Mouse (Mus musculus): ENCODE measurements around the gene Oxgr1. TPM values are rescaled to one million over a fixed set of nuclear protein-coding genes. Genes with fewer than 3 reads are reported as not detected.

Oxgr1 gene
- total RNA-seq (2021) (not detected), polyA plus RNA-seq (2012; rRNA removed) (not detected in 2 replicates)
- long read RNA-seq: 0 reads

- DNase-seq: no peak
- Histone ChIP-seq H3K27ac (no peak within 1 kb of the TSS), H3K36me3 (ENCODE audit: control insufficient read depth, insufficient read depth, low read length) (no peaks in the 10 kb centered on the region), H3K9ac (ENCODE audit: low read depth, low read length) (no peak within 1 kb of the TSS), H3K4me3 (no peak within 1 kb of the TSS), H3K79me2 (replicated peaks; ENCODE audit: control insufficient read depth, insufficient read depth, low read length) (no peaks in the 10 kb centered on the region), H3K4me1 (ENCODE audit: control insufficient read depth, insufficient read depth, low read length) (no peaks in the 10 kb centered on the region), H3K27me3 (ENCODE audit: control insufficient read depth, insufficient read depth, low read length) (no peaks in the 10 kb centered on the region)
- intact Hi-C loops (cut with DNase I): no loop called here
- TF ChIP-seq EP300 (IDR thresholded peaks at IDR 0.05; ENCODE audit: insufficient read depth, low read depth, low read length): no peak
- no peak for TF ChIP-seq POLR2A (IDR thresholded peaks at IDR 0.05; ENCODE audit: insufficient read depth, low read depth, low read length)
- no peak for TF ChIP-seq CTCF (IDR thresholded peaks at IDR 0.05)
- 92% methylated on average over 17 of the region's 17 CpGs for WGBS
Measured at GRCm38 (mm10) chr14:120042187-120042820, at the start of gene Oxgr1. Gene Oxgr1, minus strand, starts transcription at chr14:120042435.

GRCm38 (mm10) chr14:120090401-120090800, 48.2 kb upstream of the Oxgr1 start:
- H3K79me2 ChIP-seq (replicated peaks; ENCODE audit: control insufficient read depth, insufficient read depth, low read length): no peaks in the 10 kb centered on the region
- H3K27ac ChIP-seq: no peak overlapping the region
- WGBS: 49% methylated on average over 1 of the region's 1 CpGs
- no peak overlapping the region for H3K4me3 ChIP-seq
- no peaks in the 10 kb centered on the region for H3K36me3 ChIP-seq (ENCODE audit: control insufficient read depth, insufficient read depth, low read length)
- no peak for DNase-seq
- H3K9ac ChIP-seq (ENCODE audit: low read depth, low read length): no peak overlapping the region
- TF ChIP-seq CTCF (IDR thresholded peaks at IDR 0.05): no peak
- no peak for TF ChIP-seq EP300 (IDR thresholded peaks at IDR 0.05; ENCODE audit: insufficient read depth, low read depth, low read length)
- no peak for TF ChIP-seq POLR2A (IDR thresholded peaks at IDR 0.05; ENCODE audit: insufficient read depth, low read depth, low read length)
- H3K4me1 ChIP-seq (ENCODE audit: control insufficient read depth, insufficient read depth, low read length): no peaks in the 10 kb centered on the region
- intact Hi-C loops (cut with DNase I): no loop called here
- no peaks in the 10 kb centered on the region for H3K27me3 ChIP-seq (ENCODE audit: control insufficient read depth, insufficient read depth, low read length)

GRCm38 (mm10) chr14:120089649-120090360, 47.6 kb upstream of the Oxgr1 start:
- 69% methylated on average over 14 of the region's 14 CpGs for WGBS
- H3K9ac ChIP-seq (ENCODE audit: low read depth, low read length): no peak overlapping the region
- H3K36me3 ChIP-seq (ENCODE audit: control insufficient read depth, insufficient read depth, low read length): no peaks in the 10 kb centered on the region
- H3K4me1 ChIP-seq (ENCODE audit: control insufficient read depth, insufficient read depth, low read length): no peaks in the 10 kb centered on the region
- intact Hi-C loops (cut with DNase I): no loop called here
- H3K4me3 ChIP-seq: no peak overlapping the region
- H3K79me2 ChIP-seq (replicated peaks; ENCODE audit: control insufficient read depth, insufficient read depth, low read length): no peaks in the 10 kb centered on the region
- no peaks in the 10 kb centered on the region for H3K27me3 ChIP-seq (ENCODE audit: control insufficient read depth, insufficient read depth, low read length)
- no peak overlapping the region for H3K27ac ChIP-seq
- TF ChIP-seq CTCF (IDR thresholded peaks at IDR 0.05): no peak
- no peak for TF ChIP-seq EP300 (IDR thresholded peaks at IDR 0.05; ENCODE audit: insufficient read depth, low read depth, low read length)
- TF ChIP-seq POLR2A (IDR thresholded peaks at IDR 0.05; ENCODE audit: insufficient read depth, low read depth, low read length): no peak
- DNase-seq: no peak

GRCm38 (mm10) chr14:120089006-120089648, 46.9 kb upstream of the Oxgr1 start:
- intact Hi-C loops (cut with DNase I): no loop called here

GRCm38 (mm10) chr14:120084084-120084667, 41.9 kb upstream of the Oxgr1 start:
- TF ChIP-seq POLR2A (IDR thresholded peaks at IDR 0.05; ENCODE audit: insufficient read depth, low read depth, low read length): no peak
- TF ChIP-seq CTCF (IDR thresholded peaks at IDR 0.05): no peak
- no peak for TF ChIP-seq EP300 (IDR thresholded peaks at IDR 0.05; ENCODE audit: insufficient read depth, low read depth, low read length)
- no peaks in the 10 kb centered on the region for H3K36me3 ChIP-seq (ENCODE audit: control insufficient read depth, insufficient read depth, low read length)
- WGBS: 90% methylated on average over 9 of the region's 9 CpGs
- DNase-seq: no peak
- intact Hi-C loops (cut with DNase I): no loop called here
- no peak overlapping the region for H3K27ac ChIP-seq
- H3K79me2 ChIP-seq (replicated peaks; ENCODE audit: control insufficient read depth, insufficient read depth, low read length): no peaks in the 10 kb centered on the region
- H3K4me3 ChIP-seq: no peak overlapping the region
- H3K4me1 ChIP-seq (ENCODE audit: control insufficient read depth, insufficient read depth, low read length): no peaks in the 10 kb centered on the region
- H3K27me3 ChIP-seq (ENCODE audit: control insufficient read depth, insufficient read depth, low read length): no peaks in the 10 kb centered on the region
- H3K9ac ChIP-seq (ENCODE audit: low read depth, low read length): no peak overlapping the region

More at GRCm38 (mm10) chr14:120089006-120089648, 46.9 kb upstream of the Oxgr1 start:
- Histone ChIP-seq H3K79me2 (replicated peaks; ENCODE audit: control insufficient read depth, insufficient read depth, low read length) (no peaks in the 10 kb centered on the region), H3K9ac (ENCODE audit: low read depth, low read length) (no peak overlapping the region), H3K4me3 (no peak overlapping the region), H3K27ac (no peak overlapping the region), H3K27me3 (ENCODE audit: control insufficient read depth, insufficient read depth, low read length) (no peaks in the 10 kb centered on the region), H3K36me3 (ENCODE audit: control insufficient read depth, insufficient read depth, low read length) (no peaks in the 10 kb centered on the region), H3K4me1 (ENCODE audit: control insufficient read depth, insufficient read depth, low read length) (no peaks in the 10 kb centered on the region)
- WGBS: 87% methylated on average over 7 of the region's 7 CpGs
- no peak for DNase-seq
- no peak for TF ChIP-seq CTCF (IDR thresholded peaks at IDR 0.05)
- no peak for TF ChIP-seq POLR2A (IDR thresholded peaks at IDR 0.05; ENCODE audit: insufficient read depth, low read depth, low read length)
- TF ChIP-seq EP300 (IDR thresholded peaks at IDR 0.05; ENCODE audit: insufficient read depth, low read depth, low read length): no peak
